Mouse (Mus musculus) adrenal gland, postnatal 25 days (tissue): ENCODE results near the gene Gjc1. TPM values are rescaled to one million over a fixed set of nuclear protein-coding genes. Genes with fewer than 3 reads are reported as not detected.

ENCODE experiments used
- total RNA-seq: library from RNA; stranded (reverse); gene quantifications from 2 replicates; pipeline ENCODE4 v1.2.3, GENCODE M21; 2021

Gjc1 gene
- total RNA-seq, 1 experiment from 2014 or later: 20.0 TPM

Other genes starting within 250 kb of the Gjc1 start
- not detected in 2 replicates for gene Gm11627, start 240.2 kb downstream of the Gjc1 start, total RNA-seq
- gene Fzd2, start 215.3 kb downstream of the Gjc1 start, total RNA-seq: 3.8 and 4.9 TPM in 2 replicates
- gene Meioc, start 156.0 kb downstream of the Gjc1 start, total RNA-seq: 0.06 TPM in 1 of 2 replicates, not detected in the other
- gene Ccdc43, start 121.9 kb downstream of the Gjc1 start, total RNA-seq: 23.3 and 29.1 TPM in 2 replicates
- gene Adam11, start 58.3 kb downstream of the Gjc1 start, total RNA-seq: 2.9 and 4.7 TPM in 2 replicates
- gene Higd1b, start 16.1 kb upstream of the Gjc1 start, total RNA-seq: 0.76 TPM in 1 of 2 replicates, not detected in the other
- 77.2 and 81.2 TPM in 2 replicates for gene Eftud2, start 61.3 kb upstream of the Gjc1 start, total RNA-seq
- 1.0 TPM in 1 of 2 replicates, not detected in the other for gene Ccdc103, start 61.5 kb upstream of the Gjc1 start, total RNA-seq
- not detected in 2 replicates for gene Fam187a, start 65.5 kb upstream of the Gjc1 start, total RNA-seq
- 0.36 and 0.48 TPM in 2 replicates for gene Gfap, start 81.2 kb upstream of the Gjc1 start, total RNA-seq
- 4.1 and 5.3 TPM in 2 replicates for gene Kif18b, start 105.4 kb upstream of the Gjc1 start, total RNA-seq
- gene C1ql1, start 127.0 kb upstream of the Gjc1 start, total RNA-seq: 34.9 and 49.7 TPM in 2 replicates
- gene Nmt1, start 208.5 kb upstream of the Gjc1 start, total RNA-seq: 103 and 104 TPM in 2 replicates
- 73.0 and 82.7 TPM in 2 replicates for gene Dcakd, start 208.6 kb upstream of the Gjc1 start, total RNA-seq